Mouse (Mus musculus) intestine, embryonic 14.5 days (tissue): ENCODE data around the gene Smarca2. TPM values are rescaled to one million over a fixed set of nuclear protein-coding genes. Genes with fewer than 3 reads are reported as not detected.

ENCODE experiments used
- ATAC-seq: fragments of 200-750 bp; cut with Nextera tagmentation; replicated peaks from 2 replicates; pipeline ENCODE4 v1.8.0; 2017; ENCODE audit warnings: low read depth, moderate number of reproducible peaks, moderate TSS enrichment, moderate library complexity; ENCODE audit not compliant: low FRiP score, low TSS enrichment
- DNase-seq: peaks from one replicate; pipeline ENCODE4 v3.0.0-alpha.2; 2018; ENCODE audit warnings: low spot score
- H3K27ac ChIP-seq: fragments of 300-500 bp; sonication (generic); 2 replicates; pipeline ENCODE4 v1.5.1; 2014; ENCODE audit warnings: low read depth, mild to moderate bottlenecking, control low read depth
- H3K27me3 ChIP-seq: fragments of 300-500 bp; sonication (generic); replicated peaks from 2 replicates; pipeline ENCODE4 v1.6.1; 2014; ENCODE audit warnings: low read length, control low read depth; ENCODE audit not compliant: control insufficient read depth, insufficient read depth
- H3K36me3 ChIP-seq: fragments of 300-500 bp; sonication (generic); 2 replicates; pipeline ENCODE4 v1.6.1; 2014; ENCODE audit warnings: low read length, control low read depth; ENCODE audit not compliant: control insufficient read depth, insufficient read depth
- H3K4me1 ChIP-seq: fragments of 300-500 bp; sonication (generic); replicated peaks from 2 replicates; pipeline ENCODE4 v1.6.1; 2014; ENCODE audit warnings: low read length, control low read depth, mixed read lengths; ENCODE audit not compliant: control insufficient read depth, insufficient read depth
- H3K4me2 ChIP-seq: fragments of 300-500 bp; sonication (generic); 2 replicates; pipeline ENCODE4 v1.6.1; 2014; ENCODE audit warnings: low read length
- H3K4me3 ChIP-seq: fragments of 300-500 bp; sonication (generic); 2 replicates; pipeline ENCODE4 v1.5.1; 2014; ENCODE audit warnings: low read depth, low read length, control low read depth, mixed read lengths
- H3K9ac ChIP-seq: fragments of 300-500 bp; sonication (generic); 2 replicates; pipeline ENCODE4 v1.6.1; 2014; ENCODE audit warnings: mild to moderate bottlenecking, low read length
- H3K9me3 ChIP-seq: fragments of 300-500 bp; sonication (generic); 2 replicates; pipeline ENCODE4 v1.6.1; 2016; ENCODE audit warnings: low read length, control low read depth; ENCODE audit not compliant: control insufficient read depth
- whole genome bisulfite sequencing: fragments of 180-500 bp; shearing (Covaris S2); extraction: QIAGEN DNeasy Blood & Tissue Kit; methylation state at CpG from one replicate; pipeline ENCODE4 v1.1.7; 2014; 5-methylcytosine and 5-hydroxymethylcytosine counted together
- polyA plus RNA-seq: library from polyadenylated mRNA; unstranded; fragments of >200 nt; fragmentation: Nextera tagmentation; extraction: Ambion mirVana; gene quantifications from 2 replicates; pipeline ENCODE4 v1.2.1, GENCODE M21; 2014

The Smarca2 gene
- polyA plus RNA-seq, 1 experiment from 2014 or later: 47.0 TPM

- DNase-seq: no peak
- 91% methylated on average over 7 of the region's 7 CpGs for WGBS
- Histone ChIP-seq H3K9ac (no peak overlapping the region), H3K4me3 (no peak overlapping the region), H3K36me3 (peaks cover 9% of the 10 kb centered on the region; the same call in 1 of the 2 replicates), H3K9me3 (no peaks in the 10 kb centered on the region), H3K4me1 (no peaks in the 10 kb centered on the region), H3K27me3 (no peaks in the 10 kb centered on the region), H3K4me2 (no peak overlapping the region), H3K27ac (no peak overlapping the region)
- no peak for ATAC-seq
These were observed 114.3 kb downstream of the Smarca2 start for GRCm38 (mm10) chr19:26719161-26719560.

- no peak overlapping the region for H3K9ac ChIP-seq
- ATAC-seq: no peak
These were observed 116.9 kb downstream of the Smarca2 start for GRCm38 (mm10) chr19:26721741-26722140.

DNA sequence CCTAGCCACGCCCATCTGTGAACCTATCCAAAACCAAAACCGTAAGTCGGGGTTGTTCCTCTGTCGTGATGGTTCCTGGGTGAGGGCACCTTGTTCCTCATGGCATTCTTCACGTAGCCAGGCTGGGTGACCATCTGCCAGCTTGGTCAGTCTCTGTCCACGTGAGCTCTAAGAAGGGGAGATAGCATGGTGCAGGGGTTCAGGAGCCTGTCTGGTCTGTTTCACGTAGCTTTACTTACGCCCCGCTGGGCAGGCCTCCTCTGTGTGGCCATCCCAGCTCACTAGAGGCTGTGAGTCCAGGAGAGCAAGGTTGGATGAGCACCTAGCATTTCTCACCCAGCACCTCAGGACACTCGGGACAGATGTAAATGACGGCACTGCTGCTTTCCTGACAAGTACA, 119.0 kb downstream of the Smarca2 start:
- Histone ChIP-seq H3K27me3 (no peaks in the 10 kb centered on the region), H3K4me2 (no peak overlapping the region), H3K4me1 (no peaks in the 10 kb centered on the region), H3K27ac (no peak overlapping the region), H3K9ac (no peak overlapping the region), H3K36me3 (0 out of 2 replicates have a peak, but pooled peaks cover 9% of the 10 kb centered on the region), H3K9me3 (no peaks in the 10 kb centered on the region), H3K4me3 (no peak overlapping the region)
- WGBS: 92% methylated on average over 11 of the region's 11 CpGs
- no peak for DNase-seq
- no peak for ATAC-seq

More at GRCm38 (mm10) chr19:26721741-26722140, 116.9 kb downstream of the Smarca2 start:
- WGBS: 92% methylated on average over 6 of the region's 6 CpGs
- Histone ChIP-seq H3K4me1 (no peaks in the 10 kb centered on the region), H3K4me3 (no peak overlapping the region), H3K27ac (no peak overlapping the region), H3K9me3 (no peaks in the 10 kb centered on the region), H3K36me3 (0 out of 2 replicates have a peak, but pooled peaks cover 9% of the 10 kb centered on the region), H3K4me2 (no peak overlapping the region), H3K27me3 (no peaks in the 10 kb centered on the region)
- no peak for DNase-seq

GRCm38 (mm10) chr19:26724626-26725025, 119.8 kb downstream of the Smarca2 start:
- 92% methylated on average over 3 of the region's 3 CpGs for WGBS
- DNase-seq: no peak
- no peaks in the 10 kb centered on the region for H3K9me3 ChIP-seq
- H3K36me3 ChIP-seq: 0 out of 2 replicates have a peak, but pooled peaks cover 9% of the 10 kb centered on the region
- no peak for ATAC-seq
- no peaks in the 10 kb centered on the region for H3K27me3 ChIP-seq
- H3K9ac ChIP-seq: no peak overlapping the region
- no peak overlapping the region for H3K27ac ChIP-seq
- no peak overlapping the region for H3K4me2 ChIP-seq
- H3K4me3 ChIP-seq: no peak overlapping the region
- no peaks in the 10 kb centered on the region for H3K4me1 ChIP-seq

DNA sequence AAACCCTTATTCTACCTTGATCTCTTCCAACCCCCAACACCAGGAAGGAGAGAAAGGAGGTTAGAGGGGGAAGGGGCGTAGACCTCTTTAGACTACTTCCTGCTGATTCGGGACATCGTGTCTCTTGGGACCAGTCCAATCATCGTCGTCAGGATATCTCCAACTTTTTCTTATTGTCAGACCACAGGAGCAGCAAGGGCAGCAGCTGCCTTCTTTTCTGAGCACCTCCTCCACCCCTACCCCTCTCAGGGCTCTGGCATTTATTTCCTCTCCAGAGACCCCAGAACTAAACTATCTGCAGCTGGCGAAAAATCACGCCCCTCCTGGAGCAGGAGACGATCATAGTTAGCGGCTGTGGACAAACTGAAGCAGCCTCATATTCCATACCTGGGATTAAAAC, 122.9 kb downstream of the Smarca2 start:
- no peak overlapping the region for H3K4me3 ChIP-seq
- ATAC-seq (no peak), DNase-seq (no peak)
- no peaks in the 10 kb centered on the region for H3K9me3 ChIP-seq
- no peaks in the 10 kb centered on the region for H3K4me1 ChIP-seq
- H3K27ac ChIP-seq: no peak overlapping the region
- no peaks in the 10 kb centered on the region for H3K36me3 ChIP-seq
- H3K9ac ChIP-seq: no peak overlapping the region
- 48% methylated on average over 9 of the region's 9 CpGs for WGBS
- H3K4me2 ChIP-seq: no peak overlapping the region
- no peaks in the 10 kb centered on the region for H3K27me3 ChIP-seq

DNA sequence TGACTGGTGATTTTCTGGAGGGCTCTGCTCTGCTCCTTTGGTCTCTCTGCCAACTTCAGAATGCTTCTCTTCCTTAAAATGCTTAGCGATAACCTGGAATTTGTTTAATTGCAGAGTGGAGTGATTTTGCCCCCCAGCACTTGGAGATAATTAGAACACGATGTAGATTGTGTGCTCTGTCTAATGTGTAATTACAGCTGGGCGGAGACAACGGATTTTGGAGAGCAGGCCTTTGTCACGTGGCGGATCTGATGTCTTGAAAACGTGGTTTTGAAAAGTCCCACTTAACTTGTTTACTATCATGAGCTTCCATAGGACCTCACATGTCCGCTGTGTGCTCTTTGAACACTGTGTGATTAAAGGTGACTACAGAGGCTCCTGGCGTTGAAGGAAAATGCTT, 125.6 kb downstream of the Smarca2 start:
- DNase-seq: no peak
- Histone ChIP-seq H3K27ac (no peak overlapping the region), H3K9me3 (no peaks in the 10 kb centered on the region), H3K9ac (no peak overlapping the region), H3K36me3 (no peaks in the 10 kb centered on the region), H3K4me2 (no peak overlapping the region), H3K4me3 (no peak overlapping the region), H3K4me1 (no peaks in the 10 kb centered on the region), H3K27me3 (no peaks in the 10 kb centered on the region)
- no peak for ATAC-seq
- 70% methylated on average over 9 of the region's 9 CpGs for WGBS

- Histone ChIP-seq H3K27ac (no peak overlapping the region), H3K4me1 (no peaks in the 10 kb centered on the region), H3K4me3 (no peak overlapping the region), H3K9me3 (no peaks in the 10 kb centered on the region), H3K27me3 (no peaks in the 10 kb centered on the region), H3K9ac (no peak overlapping the region), H3K36me3 (no peaks in the 10 kb centered on the region), H3K4me2 (no peak overlapping the region)
- DNase-seq: no peak
- no peak for ATAC-seq
- WGBS: 78% methylated on average over 4 of the region's 4 CpGs
These were observed 126.3 kb downstream of the Smarca2 start for GRCm38 (mm10) chr19:26731121-26731520.

GRCm38 (mm10) chr19:26731809-26732208, 127.0 kb downstream of the Smarca2 start:
- 5% methylated on average over 4 of the region's 4 CpGs for WGBS
- H3K9me3 ChIP-seq: no peaks in the 10 kb centered on the region
- H3K4me2 ChIP-seq: no peak overlapping the region
- H3K9ac ChIP-seq: no peak overlapping the region
- H3K27ac ChIP-seq: no peak overlapping the region
- H3K27me3 ChIP-seq: no peaks in the 10 kb centered on the region
- no peaks in the 10 kb centered on the region for H3K4me1 ChIP-seq
- DNase-seq (no peak), ATAC-seq (no peak)
- no peak overlapping the region for H3K4me3 ChIP-seq
- H3K36me3 ChIP-seq: no peaks in the 10 kb centered on the region

DNA sequence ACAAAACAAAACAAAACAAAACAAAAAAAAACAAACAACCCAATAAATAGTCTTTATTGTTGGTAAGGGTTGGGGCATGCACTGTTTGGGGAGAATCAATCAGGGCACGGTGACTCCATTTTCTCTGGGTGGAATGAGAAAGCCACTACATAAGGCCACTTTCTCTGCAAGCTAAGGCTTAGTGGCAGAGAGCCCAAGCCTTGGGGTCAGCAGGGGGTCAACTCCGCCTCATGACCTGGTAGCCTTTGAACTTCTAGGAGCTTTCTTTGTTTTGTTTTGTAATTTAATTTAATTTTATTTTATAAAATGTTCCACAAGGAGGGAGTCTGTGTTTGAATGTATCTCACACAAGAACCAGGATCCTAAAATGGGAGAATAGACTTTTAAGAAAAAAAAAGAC, 128.2 kb downstream of the Smarca2 start:
- 66% methylated on average over 2 of the region's 2 CpGs for WGBS
- Histone ChIP-seq H3K4me1 (no peaks in the 10 kb centered on the region), H3K27ac (no peak overlapping the region), H3K4me2 (no peak overlapping the region), H3K27me3 (no peaks in the 10 kb centered on the region), H3K4me3 (no peak overlapping the region), H3K9me3 (no peaks in the 10 kb centered on the region), H3K9ac (no peak overlapping the region), H3K36me3 (no peaks in the 10 kb centered on the region)
- ATAC-seq: no peak
- DNase-seq: no peak
